Mouse (Mus musculus) ES-E14 (cell line): ENCODE results near the gene Inpp1. TPM values are rescaled to one million over a fixed set of nuclear protein-coding genes. Genes with fewer than 3 reads are reported as not detected.

Source experiments
- DNase-seq: peaks from one replicate; pipeline ENCODE4 v3.0.0-alpha.2; 2013; ENCODE audit warnings: low read depth, low spot score
- H3K27ac ChIP-seq: 2 replicates; pipeline ENCODE4 v1.5.1; 2012; ENCODE audit warnings: low read depth, mild to moderate bottlenecking, low read length, moderate library complexity, mixed read lengths; ENCODE audit not compliant: poor library complexity, insufficient read depth, severe bottlenecking
- H3K36me3 ChIP-seq: 2 replicates; pipeline ENCODE4 v1.6.1; 2012; ENCODE audit warnings: mild to moderate bottlenecking, low read length, moderate library complexity, mixed read lengths; ENCODE audit not compliant: control insufficient read depth, poor library complexity, insufficient read depth, severe bottlenecking
- H3K4me1 ChIP-seq, 2 experiments: fragments of 150-350 bp in 1 of 2; sonication (generic) in 1 of 2; 2 replicates each; pipeline ENCODE4 v1.6.1; 2012; ENCODE audit warnings: low read length in 2 of 2, mild to moderate bottlenecking in 1 of 2, mixed read lengths in 1 of 2; ENCODE audit not compliant: control insufficient read depth in 2 of 2, insufficient read depth in 2 of 2, poor library complexity in 1 of 2
- H3K4me3 ChIP-seq, 2 experiments: fragments of 150-350 bp in 1 of 2; sonication (generic) in 1 of 2; 2 replicates each; pipeline ENCODE4 v1.5.1; 2012; ENCODE audit warnings: low read length in 2 of 2, low read depth in 1 of 2, mild to moderate bottlenecking in 1 of 2, mixed read lengths in 1 of 2; ENCODE audit not compliant: insufficient read depth in 1 of 2, poor library complexity in 1 of 2, severe bottlenecking in 1 of 2
- H3K9ac ChIP-seq: 2 replicates; pipeline ENCODE4 v1.6.1; 2012; ENCODE audit warnings: low read depth, mild to moderate bottlenecking, low read length, mixed read lengths; ENCODE audit not compliant: poor library complexity, insufficient read depth, severe bottlenecking
- H3K9me3 ChIP-seq: fragments of 150-350 bp; sonication (generic); 2 replicates; pipeline ENCODE4 v1.6.1; 2012; ENCODE audit warnings: low read depth, mild to moderate bottlenecking, low read length; ENCODE audit not compliant: control insufficient read depth, insufficient read depth
- CHD2 ChIP-seq: IDR thresholded peaks from 2 replicates; pipeline ENCODE4 v1.6.1; 2014; ENCODE audit warnings: mild to moderate bottlenecking, low read depth, low read length, inconsistent platforms
- HCFC1 ChIP-seq: IDR thresholded peaks from 2 replicates; pipeline ENCODE4 v1.6.1; 2012; ENCODE audit warnings: low read length, inconsistent platforms, borderline replicate concordance; ENCODE audit not compliant: insufficient read depth
- MAFK ChIP-seq: IDR thresholded peaks from 2 replicates; pipeline ENCODE4 v1.6.1; 2014; ENCODE audit warnings: mild to moderate bottlenecking, low read depth, low read length, inconsistent platforms; ENCODE audit not compliant: insufficient read depth
- ZC3H11A ChIP-seq: IDR thresholded peaks from 2 replicates; pipeline ENCODE4 v1.6.1; 2012; ENCODE audit warnings: low read depth, mild to moderate bottlenecking, inconsistent platforms, low read length, borderline replicate concordance
- ZNF384 ChIP-seq: IDR thresholded peaks from 2 replicates; pipeline ENCODE4 v1.6.1; 2012; ENCODE audit warnings: low read depth, low read length, inconsistent platforms
- in situ Hi-C, 2 experiments: fragments of 600-800 bp; cut with MboI; formaldehyde crosslinking; loops; one replicate each; pipeline ENCODE4 v1.15.1; 2025; ENCODE audit warnings: low sequenced_read_pairs in 2 of 2, inconsistent platforms in 1 of 2; ENCODE audit not compliant: unreplicated experiment in 2 of 2
- total RNA-seq: library from RNA; depleted of rRNA; stranded (reverse); fragments of 300-350 nt; gene quantifications from 2 replicates; pipeline ENCODE4 v1.2.3, GENCODE M21; 2012

Inpp1 gene
- total RNA-seq, 1 experiment: 5.1 TPM

- Histone ChIP-seq H3K4me1 (no peaks in the 10 kb centered on the region; a peak in 1 of 4 replicates), H3K27ac (no peak overlapping the region), H3K9ac (no peak overlapping the region), H3K9me3 (no peaks in the 10 kb centered on the region), H3K4me3 (no peak overlapping the region), H3K36me3 (no peaks in the 10 kb centered on the region)
- no peak for DNase-seq
- in situ Hi-C loops: no loop called here
- TF ChIP-seq MAFK (no peak), CHD2 (no peak), HCFC1 (no peak), ZNF384 (no peak), ZC3H11A (no peak)
Observed at GRCm38 (mm10) chr1:52799056-52799726, 18.3 kb downstream of the Inpp1 start.

DNA sequence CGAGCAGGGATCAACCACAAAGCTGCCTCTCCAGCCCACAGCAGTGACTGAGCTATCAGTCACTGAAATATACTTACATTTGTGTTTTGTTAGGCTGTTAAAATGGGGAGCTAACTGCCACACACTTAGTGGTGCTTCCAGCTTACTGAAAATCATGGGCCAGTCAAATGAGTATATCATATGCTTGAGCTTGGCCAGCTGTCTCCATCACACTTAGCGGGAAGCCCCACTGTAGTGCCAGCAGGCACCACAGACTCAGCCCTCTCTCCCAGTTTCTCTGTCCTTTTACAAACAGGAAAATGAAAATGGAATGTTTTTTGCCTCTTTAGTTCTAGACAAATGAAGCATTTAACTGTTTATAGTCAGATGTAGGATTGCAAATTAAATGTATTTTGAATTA lies 21.6 kb downstream of the Inpp1 start:
- Histone ChIP-seq H3K9ac (no peak overlapping the region), H3K9me3 (no peaks in the 10 kb centered on the region), H3K36me3 (no peaks in the 10 kb centered on the region), H3K27ac (no peak overlapping the region), H3K4me1 (no peaks in the 10 kb centered on the region; a peak in 1 of 4 replicates), H3K4me3 (no peak overlapping the region)
- DNase-seq: no peak
- TF ChIP-seq CHD2 (no peak), HCFC1 (no peak)
- in situ Hi-C loops: no loop called here

DNA sequence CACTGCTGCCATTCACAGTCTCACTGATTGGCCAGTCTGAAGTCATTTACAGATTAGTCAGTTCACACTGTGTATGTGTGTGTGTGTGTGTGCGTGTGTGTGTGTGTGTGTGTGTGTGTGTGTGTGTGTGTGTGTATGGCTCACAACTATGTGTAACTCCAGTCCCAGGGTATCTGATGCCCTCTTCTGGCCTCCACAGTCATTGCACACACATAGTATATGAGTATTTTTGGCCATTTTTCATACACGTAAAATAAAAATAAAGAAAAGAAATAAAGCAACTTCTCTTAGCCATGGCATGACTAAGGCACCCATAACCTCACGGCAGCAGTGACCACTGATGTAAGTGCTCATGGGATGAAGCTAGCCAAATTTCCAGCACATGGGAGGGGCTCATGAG lies 23.8 kb downstream of the Inpp1 start:
- Histone ChIP-seq H3K9ac (no peak overlapping the region), H3K4me3 (no peak overlapping the region), H3K27ac (no peak overlapping the region), H3K4me1 (no peaks in the 10 kb centered on the region), H3K36me3 (no peaks in the 10 kb centered on the region), H3K9me3 (no peaks in the 10 kb centered on the region)
- in situ Hi-C loops: no loop called here
- TF ChIP-seq ZC3H11A (no peak), MAFK (no peak), ZNF384 (no peak), CHD2 (no peak), HCFC1 (no peak)
- no peak for DNase-seq

- H3K9ac ChIP-seq: no peak overlapping the region
- H3K4me3 ChIP-seq: no peak overlapping the region
- in situ Hi-C loops: no loop called here
- H3K4me1 ChIP-seq: no peaks in the 10 kb centered on the region
- H3K9me3 ChIP-seq: no peaks in the 10 kb centered on the region
- no peak for DNase-seq
- no peak overlapping the region for H3K27ac ChIP-seq
- no peak for TF ChIP-seq MAFK
- no peak for TF ChIP-seq CHD2
- no peak for TF ChIP-seq ZNF384
- no peak for TF ChIP-seq ZC3H11A
- TF ChIP-seq HCFC1: no peak
- H3K36me3 ChIP-seq: no peaks in the 10 kb centered on the region
Observed at GRCm38 (mm10) chr1:52792701-52793100, 24.8 kb downstream of the Inpp1 start.

DNA sequence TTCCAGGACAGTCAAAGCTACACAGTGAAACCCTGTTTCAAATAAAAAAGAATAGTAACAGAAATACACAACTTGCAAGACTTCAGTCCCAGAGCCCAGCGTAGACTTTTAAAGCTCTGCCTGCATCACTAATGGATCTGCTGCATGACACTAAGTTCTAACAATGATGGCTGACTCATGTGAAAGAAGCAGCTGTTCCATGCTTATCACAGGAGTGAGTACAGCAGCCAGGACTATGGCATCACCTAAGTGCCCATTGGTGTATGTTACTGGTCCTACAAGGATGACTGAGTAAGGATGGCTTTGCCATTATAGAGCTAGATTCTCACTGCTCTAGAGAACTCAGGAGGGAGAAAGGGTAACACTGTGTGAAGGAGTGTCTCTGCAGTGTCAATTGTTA lies 30.2 kb downstream of the Inpp1 start:
- Histone ChIP-seq H3K4me1 (peaks cover 0 to 2% of the 10 kb centered on the region in 2 experiments; a peak in 1 of 4 replicates), H3K4me3 (no peak overlapping the region), H3K9ac (no peak overlapping the region), H3K36me3 (no peaks in the 10 kb centered on the region), H3K9me3 (no peaks in the 10 kb centered on the region), H3K27ac (no peak overlapping the region)
- no peak for DNase-seq
- in situ Hi-C loops: no loop called here
- no peak for TF ChIP-seq ZNF384
- no peak for TF ChIP-seq CHD2
- TF ChIP-seq ZC3H11A: no peak
- no peak for TF ChIP-seq MAFK
- no peak for TF ChIP-seq HCFC1
